Mouse (Mus musculus): Measurements from ENCODE around the gene Grip1.

The Grip1 gene

DNA sequence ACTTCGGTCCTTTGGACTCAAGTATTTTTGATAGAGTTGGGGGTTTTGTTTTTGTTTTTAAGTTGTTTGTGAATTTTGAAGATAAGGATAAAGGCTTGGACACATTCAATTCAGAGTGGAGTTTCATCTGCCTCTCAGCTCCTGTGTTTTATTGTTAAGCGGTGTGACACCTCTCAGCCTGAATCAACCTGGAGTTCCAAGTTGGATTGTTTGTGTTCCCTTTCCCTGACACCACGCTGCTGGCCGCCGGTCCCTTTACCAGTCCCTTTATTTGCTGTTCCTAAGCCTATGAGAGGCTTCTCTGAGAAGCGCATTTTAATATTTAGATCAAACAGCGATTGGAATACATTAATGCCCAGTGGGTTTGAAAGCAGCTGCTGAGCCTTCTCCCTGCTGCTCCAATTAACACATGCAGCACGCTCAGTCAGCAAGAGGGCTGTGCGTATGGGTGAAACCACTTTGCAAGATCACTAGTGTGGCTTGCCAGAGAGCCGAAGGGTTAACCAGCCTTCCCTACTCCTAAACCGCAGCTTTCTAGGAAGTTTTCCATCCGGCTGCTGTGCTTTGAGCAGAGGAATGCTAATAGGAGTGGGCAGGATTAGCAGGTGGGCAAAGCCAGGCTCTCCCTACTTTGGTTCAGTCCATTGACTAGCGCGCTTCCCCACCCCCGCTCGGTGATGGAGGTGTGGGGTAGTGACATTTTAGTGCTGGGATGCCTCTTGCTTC, 237.9 kb downstream of the Grip1 start:
- DNase-seq, result no peak

DNA sequence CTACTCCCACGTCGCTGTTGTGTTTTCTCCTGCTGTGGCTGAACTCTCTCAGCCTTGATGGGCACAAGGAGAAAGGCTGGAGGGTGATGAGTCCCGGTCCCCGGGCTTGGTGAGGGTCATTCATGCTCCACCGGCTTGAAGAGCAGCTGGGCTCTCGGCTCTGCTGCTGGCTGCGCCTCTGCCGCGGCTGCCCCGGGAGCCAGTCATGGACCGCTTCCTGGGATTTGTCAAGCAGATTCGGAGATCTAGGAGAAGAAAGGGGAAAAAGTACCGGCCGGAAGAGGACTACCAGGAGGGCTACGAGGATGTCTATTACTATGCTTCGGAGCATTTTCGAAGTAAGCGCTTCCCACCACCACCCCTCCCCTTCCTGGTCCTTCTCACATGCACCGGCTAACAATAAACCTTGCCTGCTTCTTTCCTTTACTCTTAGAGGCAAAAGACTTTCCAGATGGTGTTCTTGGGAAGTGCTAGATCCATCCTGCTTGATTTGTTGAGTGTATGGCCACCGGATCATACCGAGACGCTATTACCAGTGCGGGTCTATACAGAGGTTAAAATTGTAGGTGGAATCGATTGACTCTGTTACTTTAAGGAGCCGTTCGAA, 238.8 kb downstream of the Grip1 start:
- DNase-seq, result no peak

DNA sequence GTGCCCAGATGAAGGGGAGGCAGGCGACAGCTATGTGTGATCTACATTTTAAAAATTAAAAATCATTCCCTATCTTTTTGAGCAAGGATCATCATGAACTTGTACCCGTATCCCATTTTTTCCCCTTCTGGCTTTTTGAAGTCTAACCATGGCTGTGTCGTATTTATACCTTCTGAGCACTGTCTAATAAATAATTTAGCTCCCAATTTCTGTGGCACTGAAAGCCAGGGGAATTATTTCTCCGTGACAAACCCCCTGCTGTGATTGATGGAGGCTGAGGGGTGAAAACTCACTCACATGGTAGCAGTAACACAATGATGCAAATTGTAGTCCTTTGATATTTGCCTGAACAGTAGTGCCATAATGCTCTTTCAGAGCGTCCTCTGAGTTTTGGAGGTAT, 239.8 kb downstream of the Grip1 start:
- DNase-seq, result no peak

DNA sequence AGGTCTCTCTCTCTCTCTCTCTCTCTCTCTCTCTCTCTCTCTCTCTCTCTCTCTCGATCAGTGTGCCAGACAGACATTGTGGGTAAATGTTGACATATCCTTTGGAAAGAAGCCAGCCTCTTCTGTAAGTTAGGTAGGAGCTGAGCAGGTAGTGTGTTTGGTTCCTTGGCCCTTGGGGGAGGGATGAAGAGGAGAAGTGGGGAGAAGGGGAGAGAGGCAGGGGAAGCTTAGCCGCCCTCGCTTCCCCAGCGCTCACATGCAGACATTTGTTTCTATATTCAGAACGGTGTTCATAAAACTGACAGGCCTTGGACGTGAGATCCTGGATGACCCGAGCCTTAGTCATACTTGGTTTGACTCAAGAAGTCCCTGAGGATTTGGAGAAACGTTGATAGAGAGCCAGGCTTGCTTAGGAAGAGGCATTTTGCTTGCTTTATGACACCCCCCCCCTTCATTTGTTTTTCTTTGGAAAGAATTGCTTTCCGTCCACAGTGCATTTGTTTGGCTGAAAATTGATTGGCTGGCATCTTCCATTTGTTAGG, 243.7 kb downstream of the Grip1 start:
- no peak for DNase-seq

DNA sequence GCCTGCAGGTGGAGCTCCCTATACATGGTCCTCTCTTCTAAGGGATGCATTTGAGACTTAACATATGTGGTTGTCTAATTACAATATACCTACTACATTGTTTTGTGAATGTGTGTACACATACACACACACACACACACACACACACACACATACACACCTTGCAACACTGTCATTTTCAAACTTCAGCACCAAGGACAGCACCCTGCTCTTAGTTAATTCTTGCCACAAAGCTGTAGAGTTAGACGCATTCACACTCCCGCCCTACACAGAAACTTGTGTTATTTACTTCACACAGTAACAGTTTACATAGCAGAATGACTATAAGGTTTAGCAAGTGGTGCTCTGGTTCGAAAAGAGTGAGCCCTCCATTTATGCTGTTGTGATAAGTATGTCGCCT, 251.7 kb downstream of the Grip1 start:
- DNase-seq, result no peak

DNA sequence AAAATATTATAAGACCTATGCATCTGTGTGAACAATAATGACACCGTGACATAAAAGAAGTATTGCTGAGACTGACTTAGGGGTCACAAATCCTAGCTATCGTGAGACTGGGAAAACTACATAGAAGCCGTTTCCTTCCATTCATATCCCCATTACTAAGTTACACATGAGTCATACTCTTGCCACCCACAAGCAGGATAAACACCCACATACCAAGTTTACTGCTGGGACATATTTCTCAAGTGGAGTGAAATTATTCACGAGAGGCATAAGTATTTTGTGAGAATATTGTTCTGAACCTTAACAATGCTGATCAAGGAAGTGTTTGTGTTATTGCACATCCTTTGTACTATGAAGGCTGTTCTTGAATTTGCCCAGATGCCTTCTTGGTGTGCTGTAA, 252.7 kb downstream of the Grip1 start:
- DNase-seq, result no peak

DNA sequence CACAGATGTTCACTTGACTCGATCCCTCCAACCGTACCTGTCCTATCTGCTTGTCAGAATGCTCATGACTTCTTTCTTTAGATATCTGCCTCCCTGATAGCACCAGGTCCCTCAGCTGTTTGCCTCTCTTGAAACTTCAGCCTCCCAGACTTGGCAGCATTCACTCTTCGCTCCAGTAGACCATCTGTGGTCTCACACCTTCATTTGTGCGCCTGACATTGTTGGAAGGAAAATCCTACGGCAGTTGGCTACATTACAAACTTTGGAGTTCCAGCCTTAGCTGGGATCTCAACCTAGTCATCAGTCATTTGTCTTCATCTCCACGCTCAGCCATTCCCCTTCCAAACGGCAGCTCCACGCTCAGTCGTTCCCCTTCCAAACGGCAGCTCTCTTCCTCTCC, 253.4 kb downstream of the Grip1 start:
- no peak for DNase-seq

DNA sequence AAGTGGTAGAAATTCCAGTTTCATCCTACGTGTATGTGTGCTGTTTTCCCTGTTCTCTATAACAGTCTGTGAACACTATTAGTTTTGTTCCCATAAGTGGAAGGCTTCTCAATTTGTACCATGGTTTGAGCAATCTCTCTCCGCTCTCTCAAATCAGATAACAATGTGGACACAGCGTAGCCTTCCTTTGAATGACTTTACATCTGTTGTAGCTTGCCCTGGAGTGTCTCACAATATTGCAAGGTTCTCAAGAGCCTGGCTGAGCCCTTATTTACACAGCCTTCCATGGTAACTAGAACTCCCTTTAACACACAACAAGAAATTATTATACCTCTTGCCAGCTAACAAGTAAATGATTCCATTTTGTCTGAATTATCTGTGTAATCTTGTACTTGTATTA, 268.3 kb downstream of the Grip1 start:
- DNase-seq, result no peak

DNA sequence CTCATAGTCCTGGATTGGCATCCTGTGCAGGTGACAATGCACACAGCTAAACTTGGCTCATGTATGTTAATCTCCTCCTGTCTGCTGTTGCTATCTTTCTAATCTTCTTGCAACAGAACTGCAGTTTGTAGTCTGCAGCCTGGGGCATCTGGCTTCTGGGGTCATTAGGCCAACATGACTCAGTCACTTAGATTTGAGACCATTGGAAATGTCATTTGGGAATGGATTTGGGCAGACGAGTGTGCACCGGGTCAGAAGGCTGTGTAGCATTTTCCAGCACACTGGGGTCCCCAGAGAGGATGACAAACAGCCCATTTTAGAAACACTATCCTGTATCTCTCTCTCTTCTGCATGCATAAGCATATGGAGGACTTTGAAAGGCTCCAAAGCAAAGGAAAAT, 268.8 kb downstream of the Grip1 start:
- DNase-seq, result no peak

DNA sequence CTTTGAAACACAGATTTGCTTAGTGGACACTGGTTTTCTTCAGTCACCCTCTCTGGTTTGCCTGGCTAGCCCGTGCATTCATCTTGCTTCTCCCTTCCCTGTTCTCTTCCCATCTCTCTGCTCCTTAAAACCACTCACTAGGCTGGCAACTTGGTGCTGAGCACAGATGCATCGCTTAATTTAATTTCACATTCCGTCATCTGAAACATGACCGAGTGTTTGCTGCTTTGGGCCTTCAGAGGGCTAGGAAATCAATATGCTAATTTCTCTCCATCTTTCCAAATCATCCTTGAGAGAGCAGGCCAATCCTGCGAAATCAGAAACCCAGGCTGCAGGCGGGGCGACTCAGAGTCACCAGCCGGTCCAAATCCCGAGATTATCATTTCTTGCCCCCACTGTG, 270.0 kb downstream of the Grip1 start:
- DNase-seq, result no peak

DNA sequence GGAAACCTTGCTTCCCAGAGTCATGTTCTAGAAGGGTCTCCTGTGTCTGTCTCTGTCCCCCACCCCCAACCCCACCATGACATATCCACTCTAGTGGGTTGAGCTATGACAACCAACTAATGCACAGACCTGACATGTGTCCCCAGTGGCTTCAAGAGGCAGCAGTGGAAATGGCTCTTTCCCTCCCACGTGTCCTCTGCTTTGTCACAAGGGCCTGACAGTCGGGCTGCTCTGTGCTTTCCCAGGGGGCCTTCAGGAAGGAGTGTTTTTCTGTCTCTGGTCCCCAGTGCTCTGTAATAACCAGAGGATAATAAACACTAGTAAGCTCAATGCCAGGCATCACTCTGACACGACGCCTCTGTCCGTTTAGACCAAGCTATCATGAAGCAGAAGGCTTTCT, 271.7 kb downstream of the Grip1 start:
- DNase-seq, result no peak

DNA sequence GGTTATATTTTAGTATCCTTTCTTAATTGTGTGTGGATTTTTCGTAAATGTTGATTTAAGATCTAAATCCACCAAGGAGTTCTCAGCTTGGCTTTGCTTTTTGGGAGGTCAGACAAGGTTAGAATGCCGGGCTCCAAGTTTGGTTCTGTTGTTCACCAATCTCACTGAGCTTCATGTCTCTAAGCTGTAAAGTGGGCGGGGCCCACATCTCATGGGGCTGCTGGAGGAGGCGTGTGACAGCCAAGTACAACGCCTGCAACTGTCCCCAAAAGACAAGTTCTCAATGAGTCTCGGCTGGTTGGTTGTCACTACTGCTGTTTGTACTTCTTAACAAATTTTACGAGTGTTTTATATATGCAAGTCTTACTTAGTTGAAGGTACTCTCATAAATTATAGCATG, 272.3 kb downstream of the Grip1 start:
- no peak for DNase-seq

DNA sequence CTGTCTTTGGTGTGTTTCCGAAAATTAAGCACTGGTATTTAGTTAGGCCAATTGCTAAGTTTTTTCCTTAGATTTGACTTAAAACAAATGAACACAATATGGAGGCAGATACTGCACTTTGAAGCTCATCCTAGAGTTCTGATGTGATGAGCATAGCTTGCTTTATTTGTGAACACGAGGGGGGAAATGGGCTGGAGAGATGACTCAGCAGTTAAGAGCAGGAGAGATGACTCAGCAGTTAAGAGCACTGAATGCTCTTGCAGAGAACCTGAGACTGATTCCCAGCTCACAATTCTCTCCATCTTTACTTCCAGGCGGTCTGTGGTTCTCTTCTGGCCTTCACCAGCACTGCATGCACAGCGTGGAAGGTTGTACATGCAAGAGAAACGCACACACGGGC, 273.3 kb downstream of the Grip1 start:
- DNase-seq, result no peak

DNA sequence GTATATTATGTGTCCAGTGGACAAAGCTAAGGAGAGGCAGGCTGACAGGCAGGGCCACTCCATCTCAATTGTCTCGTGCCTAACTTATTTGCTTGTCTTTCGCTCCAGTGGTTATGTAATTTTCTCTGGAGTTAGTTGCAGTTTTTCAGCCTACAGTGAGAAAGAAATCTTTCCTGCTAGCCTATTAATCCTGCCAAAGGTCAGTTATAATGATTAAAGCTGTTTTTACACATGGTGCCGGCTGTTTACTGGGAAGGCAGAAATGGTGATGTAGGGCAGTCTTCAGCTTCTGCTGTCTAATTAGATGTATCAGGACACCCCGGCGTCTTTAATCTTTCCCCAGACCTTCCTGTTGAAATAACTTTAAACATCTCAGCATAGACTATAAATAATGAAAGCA, 276.6 kb downstream of the Grip1 start:
- DNase-seq, result no peak

DNA sequence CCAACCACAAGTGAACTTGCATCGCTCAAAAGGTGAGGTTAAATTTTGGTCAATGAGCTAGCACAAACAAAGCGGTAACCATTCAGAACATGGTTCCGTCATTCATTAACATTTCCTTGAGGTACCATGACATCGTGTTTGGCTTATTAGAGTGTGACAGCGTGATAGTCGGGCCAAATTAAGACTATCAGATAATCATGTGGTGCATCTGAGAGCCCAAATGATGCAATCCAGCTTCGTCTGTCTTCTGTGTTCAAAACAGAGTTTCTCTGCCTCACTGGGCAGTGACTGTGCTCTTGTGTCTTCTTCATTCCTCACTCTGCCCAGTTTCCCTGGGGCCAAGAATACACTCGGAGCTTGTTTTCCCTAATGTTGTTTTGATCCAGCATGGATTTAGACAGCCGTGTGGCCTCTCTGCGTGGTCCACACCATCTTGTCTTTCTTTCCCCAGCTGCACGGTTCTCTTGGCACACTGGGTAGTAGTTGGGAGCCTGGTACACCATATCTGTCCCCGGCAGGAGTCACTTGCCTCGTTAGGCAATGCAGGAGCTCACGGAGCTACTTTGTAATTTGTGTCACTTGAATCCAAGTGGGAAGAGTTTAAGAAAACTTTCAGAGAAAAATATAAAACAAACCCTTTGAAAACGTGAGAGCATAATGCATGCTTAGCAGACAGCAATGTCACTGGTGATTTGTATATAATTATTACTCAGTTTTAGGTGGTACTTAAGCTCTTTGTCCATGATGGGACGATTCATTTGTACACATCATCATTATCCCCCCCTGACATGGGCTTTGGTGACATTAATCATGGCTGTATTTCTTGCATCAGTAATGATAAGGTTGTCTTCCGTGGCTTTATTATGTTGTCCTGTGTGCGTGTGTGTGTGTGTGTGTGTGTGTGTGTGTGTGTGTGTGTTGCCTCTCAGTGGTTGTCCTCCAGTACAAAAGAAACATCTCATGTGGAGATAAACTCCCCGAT, 281.7 kb downstream of the Grip1 start:
- no peak for DNase-seq

DNA sequence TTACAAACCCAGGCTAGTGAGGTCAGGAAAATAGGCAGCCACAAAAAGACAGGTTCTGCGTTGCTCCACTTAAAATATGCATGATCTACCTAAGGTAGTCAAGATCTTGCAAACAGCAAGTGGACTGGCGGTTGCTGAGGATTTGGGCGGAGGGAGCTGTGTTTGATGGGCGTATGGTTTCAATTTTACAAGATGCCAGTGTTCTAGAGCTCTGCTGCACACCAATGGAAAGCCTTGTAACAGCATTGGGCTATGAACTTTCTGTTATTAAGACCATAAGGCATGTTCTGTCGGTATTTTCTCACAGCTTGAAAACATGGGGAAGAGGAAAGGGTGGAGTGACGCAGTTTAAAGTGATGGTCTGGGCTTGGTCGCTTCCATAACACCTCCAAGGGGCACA, 285.8 kb downstream of the Grip1 start:
- no peak for DNase-seq

DNA sequence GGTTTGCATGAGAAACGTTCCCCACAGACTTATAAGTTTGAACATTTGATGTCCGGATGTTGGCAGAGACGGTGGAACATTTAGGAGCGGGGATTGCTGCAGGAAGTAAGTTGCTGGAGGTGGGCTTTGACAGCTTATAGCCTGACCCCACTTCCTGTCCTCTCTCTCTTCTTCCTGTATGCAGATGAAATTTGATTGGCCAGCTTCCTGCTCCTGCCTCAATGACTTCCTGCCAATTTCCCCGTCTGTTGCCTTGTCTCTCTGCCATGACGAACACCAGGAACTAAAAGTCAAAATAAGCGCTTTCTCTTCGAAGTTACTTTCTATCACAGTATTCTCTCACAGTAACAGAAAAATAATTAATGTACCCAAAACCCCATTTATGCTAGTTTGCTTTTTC, 289.1 kb downstream of the Grip1 start:
- no peak for DNase-seq

DNA sequence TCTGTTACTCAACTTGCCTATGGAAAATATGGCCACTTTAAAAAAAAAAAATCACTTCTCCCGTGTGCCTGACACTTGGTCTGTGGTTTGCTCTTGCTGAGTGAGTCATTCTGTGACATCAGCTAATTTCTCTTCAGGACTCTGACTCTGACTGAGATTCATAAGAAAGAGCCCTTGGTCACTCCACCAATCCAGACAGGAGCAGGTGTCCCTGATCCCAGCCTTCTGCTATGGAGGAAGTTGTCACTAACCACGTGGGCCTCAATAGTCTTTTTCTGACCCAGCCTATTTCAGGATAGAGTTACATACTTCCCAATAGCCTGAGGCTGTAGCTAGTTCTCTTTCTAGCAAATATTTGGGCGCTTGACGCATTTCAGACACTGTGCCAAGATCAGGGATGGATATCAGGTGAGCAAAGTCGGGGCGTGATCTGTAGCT, 298.8 kb downstream of the Grip1 start:
- DNase-seq, result no peak

DNA sequence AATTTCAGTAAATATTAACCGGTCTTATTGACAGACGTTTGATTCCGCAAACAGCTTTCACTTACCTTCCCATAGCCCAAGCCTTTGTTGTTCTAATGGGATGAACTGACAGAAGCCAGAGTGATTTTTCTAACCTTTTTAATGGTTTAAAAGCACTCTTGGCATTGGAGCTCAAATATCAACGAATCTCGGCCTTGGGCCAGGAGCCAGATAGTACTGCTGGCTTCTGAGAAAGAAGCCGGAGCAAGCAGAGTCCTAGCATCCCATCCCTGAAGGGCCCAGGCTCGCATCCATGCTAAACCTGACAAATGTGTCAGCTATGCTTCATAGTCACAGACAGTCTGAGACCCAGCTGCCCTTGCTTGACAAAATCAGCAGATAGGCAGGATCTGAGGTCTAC, 302.6 kb downstream of the Grip1 start:
- no peak for DNase-seq

DNA sequence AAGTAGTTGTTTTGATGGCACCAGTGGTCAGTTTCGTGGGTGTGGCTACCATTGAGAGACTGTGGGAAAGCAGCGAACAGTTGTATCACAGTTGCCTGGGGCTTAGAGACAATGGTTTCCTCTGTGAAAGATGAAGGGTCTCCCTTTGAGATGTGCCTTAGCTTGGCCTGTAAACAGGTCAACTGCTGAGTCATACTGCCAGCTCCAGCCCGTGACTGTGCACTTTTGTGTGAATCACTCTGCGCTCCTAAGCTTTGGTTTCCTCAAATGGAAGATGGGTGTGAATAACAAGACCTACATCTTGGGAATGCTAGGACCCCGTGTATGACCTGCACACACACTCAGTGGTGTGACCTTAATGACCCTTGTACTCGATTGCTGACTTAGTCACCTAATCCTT, 303.6 kb downstream of the Grip1 start:
- DNase-seq, result no peak

DNA sequence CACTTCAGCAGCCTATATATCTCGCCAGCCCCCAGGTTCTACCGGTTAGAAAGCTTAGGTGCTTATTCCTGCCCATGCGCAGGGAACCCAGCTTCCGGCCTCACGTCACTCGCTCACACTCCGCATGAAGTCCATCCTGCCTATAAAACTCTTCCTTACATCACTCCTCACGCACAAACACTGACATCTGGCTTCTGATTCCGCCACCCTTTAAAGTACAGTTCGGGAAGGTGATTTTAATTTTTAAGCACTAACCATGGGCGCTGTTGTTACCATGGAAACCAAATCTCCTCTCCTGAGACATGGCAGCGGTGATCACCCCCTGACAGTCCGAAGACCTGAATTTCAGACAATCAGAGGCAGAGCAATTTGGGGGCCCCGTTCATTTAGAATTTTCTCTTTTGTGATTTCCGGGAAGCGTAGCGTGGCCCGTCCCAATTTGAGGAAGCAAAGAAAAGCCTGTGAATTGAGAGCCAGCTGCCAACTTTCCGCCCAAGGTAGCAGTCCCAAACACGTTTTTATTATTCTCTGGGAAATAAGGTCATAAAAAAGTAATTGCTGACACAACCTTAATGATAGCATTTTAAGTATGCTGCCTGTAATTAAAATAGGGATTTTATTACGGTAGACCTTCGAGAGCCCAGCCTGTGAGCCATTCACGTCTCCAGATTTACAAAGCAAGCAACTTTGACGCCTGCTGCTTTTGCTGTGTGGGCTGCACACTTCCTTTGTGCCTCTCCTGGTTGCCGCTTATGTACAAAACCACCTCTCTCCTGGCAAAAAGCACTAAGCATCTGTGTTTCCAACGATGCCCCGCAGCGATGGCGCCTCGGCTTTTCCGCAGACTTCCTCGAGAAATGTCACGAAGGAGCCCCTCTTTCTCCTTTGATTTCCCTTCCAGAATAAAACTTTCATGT, 308.1 kb downstream of the Grip1 start:
- DNase-seq, result no peak

DNA sequence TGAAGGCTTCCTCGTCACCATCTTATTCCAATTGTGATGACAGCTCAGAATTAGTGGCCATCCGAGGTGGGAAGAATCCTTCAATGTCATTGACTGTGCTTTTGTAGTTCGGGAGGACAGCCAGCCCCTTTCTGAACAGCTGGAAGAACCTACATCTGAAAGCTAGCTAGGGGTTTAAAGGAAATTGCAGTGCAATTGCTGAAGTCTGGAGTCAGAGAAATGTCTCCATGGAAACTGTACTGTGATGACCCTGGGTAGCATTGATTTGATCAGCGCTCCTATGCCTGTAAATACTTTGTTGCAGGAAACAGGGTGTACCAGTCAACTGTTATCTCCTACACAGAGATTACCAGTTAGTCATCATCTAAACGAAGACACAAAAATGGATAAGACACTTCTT, 325.2 kb downstream of the Grip1 start:
- no peak for DNase-seq
